Mouse (Mus musculus): ENCODE results near the gene Ate1. TPM values are rescaled to one million over a fixed set of nuclear protein-coding genes. Genes with fewer than 3 reads are reported as not detected.

The Ate1 gene
- polyA plus RNA-seq, 1 experiment from 2014 or later: 72.9 TPM

DNA sequence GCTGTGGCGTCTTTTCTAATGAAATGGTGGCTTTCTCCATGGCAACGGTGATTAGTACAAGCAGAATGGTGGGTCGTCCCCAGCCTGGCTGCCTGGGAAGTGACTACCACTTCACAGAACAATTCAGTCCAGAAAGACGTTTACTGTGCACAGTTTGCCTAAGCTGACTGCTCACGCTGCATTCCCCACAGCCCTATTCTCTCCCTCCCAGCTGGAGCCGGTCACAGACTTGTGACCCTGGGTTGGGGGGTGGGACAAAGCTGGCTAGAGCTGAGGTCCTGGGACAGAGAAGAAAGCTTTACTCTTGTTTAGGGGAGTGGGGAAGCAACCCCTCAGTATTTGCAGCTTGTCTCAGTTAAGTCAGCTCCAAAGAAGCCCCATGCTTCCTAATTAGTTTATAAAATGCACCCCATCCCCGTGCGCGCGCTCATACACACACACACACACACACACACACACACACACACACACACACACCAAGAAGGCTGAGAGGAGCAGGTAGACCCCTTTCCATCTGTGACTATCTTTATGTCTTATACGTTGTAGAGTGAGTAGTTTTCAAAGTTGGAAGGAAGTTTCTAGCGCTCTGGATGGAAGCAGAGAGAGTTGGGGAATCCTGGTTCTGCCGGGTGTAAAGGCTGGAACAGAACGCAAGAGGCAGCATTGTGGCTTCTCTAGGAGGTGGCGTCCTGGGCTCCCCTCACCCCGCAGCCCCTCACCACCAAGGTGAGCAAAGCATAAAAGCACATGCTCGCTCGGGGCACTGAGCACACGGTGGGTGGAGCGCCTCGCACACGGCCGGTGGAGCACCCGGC, 151.1 kb downstream of the Ate1 start:
- H3K4me1 ChIP-seq (ENCODE audit: insufficient read depth): no peaks in the 10 kb centered on the region
- H3K27ac ChIP-seq (ENCODE audit: low read depth): no peak overlapping the region
- 40% methylated on average over 24 of the region's 24 CpGs for WGBS
- no peaks in the 10 kb centered on the region for H3K36me3 ChIP-seq (ENCODE audit: insufficient read depth)
- H3K4me3 ChIP-seq (ENCODE audit: low read depth, low read length): no peak overlapping the region
- DNase-seq: peak; percentile 49
- peak; percentile 49 for ATAC-seq (ENCODE audit: insufficient read depth)
- no peak overlapping the region for H3K9ac ChIP-seq
- peaks cover 7% of the 10 kb centered on the region; the same call in 1 of the 2 replicates for H3K9me3 ChIP-seq (ENCODE audit: low read depth, low read length)
- no peaks in the 10 kb centered on the region for H3K27me3 ChIP-seq (ENCODE audit: insufficient read depth, low read length)
- TF ChIP-seq CTCF (IDR thresholded peaks at IDR 0.05; ENCODE audit: low read depth): 0 out of 2 replicates have a peak, but pooled peaks have one; percentile 20
- 0 out of 2 replicates have a peak overlapping the region, but pooled peaks have one; percentile 15 for H3K4me2 ChIP-seq

DNA sequence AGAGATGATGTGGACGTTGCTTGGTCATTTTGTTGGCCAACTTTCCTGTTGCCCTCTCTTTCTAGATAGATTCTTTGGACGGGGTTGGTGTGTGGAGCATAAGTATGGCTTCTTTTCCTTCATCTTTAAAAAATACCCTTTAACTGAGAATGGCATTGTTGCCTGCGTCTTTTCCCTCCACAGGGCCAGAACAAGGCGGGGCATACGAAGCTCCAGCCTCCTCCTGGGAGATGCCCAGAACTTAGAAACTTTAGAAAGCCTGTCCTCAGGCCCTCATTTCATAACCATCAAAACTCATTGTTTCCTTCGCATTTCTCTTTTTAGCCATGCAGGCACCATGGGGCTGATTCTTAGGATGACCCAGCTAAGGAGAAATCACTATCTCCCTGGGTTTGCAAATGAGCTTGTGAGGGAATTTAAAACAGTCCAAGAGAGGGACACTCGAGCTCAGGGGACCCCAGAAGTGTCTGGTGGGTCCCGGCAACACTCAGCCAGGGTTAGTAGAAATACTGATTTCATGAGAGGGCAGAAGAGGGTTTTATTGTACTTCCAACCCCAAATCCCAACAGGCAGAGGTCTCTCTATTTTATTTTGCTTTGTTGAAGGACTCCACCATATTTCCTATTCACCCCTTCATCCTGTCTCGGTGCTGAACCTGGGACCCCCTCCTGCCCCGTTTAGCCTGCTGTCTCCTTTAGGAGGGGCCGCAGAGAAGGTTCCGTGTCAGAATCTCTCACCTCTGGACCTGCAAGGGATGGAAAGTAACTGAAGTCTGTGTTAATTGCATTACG, 151.9 kb downstream of the Ate1 start:
- Histone ChIP-seq H3K27ac (ENCODE audit: low read depth) (no peak overlapping the region), H3K9me3 (ENCODE audit: low read depth, low read length) (peaks cover 7% of the 10 kb centered on the region; the same call in 1 of the 2 replicates), H3K4me1 (ENCODE audit: insufficient read depth) (no peaks in the 10 kb centered on the region), H3K27me3 (ENCODE audit: insufficient read depth, low read length) (no peaks in the 10 kb centered on the region), H3K4me2 (0 out of 2 replicates have a peak overlapping the region, but pooled peaks have one; percentile 0), H3K9ac (no peak overlapping the region), H3K4me3 (ENCODE audit: low read depth, low read length) (no peak overlapping the region), H3K36me3 (ENCODE audit: insufficient read depth) (no peaks in the 10 kb centered on the region)
- no peak for TF ChIP-seq CTCF (IDR thresholded peaks at IDR 0.05; ENCODE audit: low read depth)
- no peak for ATAC-seq (ENCODE audit: insufficient read depth)
- no peak for DNase-seq
- 53% methylated on average over 13 of the region's 13 CpGs for WGBS

DNA sequence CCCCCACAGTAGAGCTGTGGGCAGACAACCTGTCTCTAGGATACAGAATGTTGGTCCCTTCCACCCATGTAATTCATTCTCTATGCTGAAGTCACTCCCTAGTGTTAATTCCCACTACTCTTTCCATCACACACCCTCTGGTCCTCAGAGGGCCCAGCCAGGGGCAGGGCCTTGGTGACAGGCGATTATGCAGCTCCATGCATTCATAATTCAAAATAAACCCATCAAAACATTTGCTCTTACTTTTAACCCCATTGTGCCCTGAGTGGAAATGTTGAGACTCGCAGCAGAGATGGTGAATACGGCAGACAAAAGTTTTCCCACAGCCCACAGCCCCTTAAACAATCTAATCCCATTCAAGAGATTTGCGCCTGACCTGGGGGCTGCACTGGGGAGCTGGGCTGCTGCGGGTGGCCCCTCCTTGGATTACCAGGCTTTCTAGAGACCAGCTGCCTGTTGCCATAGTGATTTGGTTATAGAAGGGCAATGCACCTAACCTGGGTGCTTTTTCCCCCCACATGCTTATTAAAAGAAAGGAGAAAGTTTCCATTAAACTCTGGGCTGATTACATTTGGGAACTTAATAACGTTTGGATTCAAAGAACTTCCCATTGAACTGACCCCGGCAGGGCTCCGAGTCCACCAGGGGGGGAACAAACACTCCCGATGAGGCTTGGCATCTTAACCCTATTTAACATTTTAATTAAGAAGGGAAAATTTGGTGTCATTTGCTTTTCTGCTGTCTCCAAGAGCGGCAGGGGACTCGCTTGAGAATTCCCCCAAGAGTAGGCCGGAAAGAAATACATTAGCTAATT, 152.7 kb downstream of the Ate1 start:
- Histone ChIP-seq H3K4me2 (no peak overlapping the region), H3K4me1 (ENCODE audit: insufficient read depth) (no peaks in the 10 kb centered on the region), H3K27me3 (ENCODE audit: insufficient read depth, low read length) (no peaks in the 10 kb centered on the region), H3K27ac (ENCODE audit: low read depth) (no peak overlapping the region), H3K36me3 (ENCODE audit: insufficient read depth) (no peaks in the 10 kb centered on the region), H3K9me3 (ENCODE audit: low read depth, low read length) (peaks cover 7% of the 10 kb centered on the region; the same call in 1 of the 2 replicates), H3K9ac (no peak overlapping the region), H3K4me3 (ENCODE audit: low read depth, low read length) (no peak overlapping the region)
- no peak for DNase-seq
- 52% methylated on average over 12 of the region's 12 CpGs for WGBS
- no peak for ATAC-seq (ENCODE audit: insufficient read depth)
- no peak for TF ChIP-seq CTCF (IDR thresholded peaks at IDR 0.05; ENCODE audit: low read depth)

DNA sequence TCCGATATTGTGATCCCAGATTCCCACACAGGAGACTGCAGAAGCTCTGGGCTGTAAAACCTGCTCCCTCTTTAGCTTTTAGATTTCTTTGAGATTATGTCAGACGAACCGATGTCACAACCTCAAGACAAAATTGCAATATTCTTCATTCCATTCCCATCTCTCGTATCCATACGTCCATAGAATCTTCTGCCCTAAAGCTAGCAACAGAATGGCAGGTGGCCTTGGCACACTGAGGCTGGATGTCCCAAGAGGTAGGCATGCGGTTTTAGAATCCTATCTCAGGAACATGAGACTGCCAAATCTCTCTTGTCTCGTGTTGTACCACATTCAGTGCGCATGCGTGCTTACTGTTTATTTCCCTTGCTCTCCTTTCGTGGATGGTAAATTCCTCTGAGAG, 154.5 kb downstream of the Ate1 start:
- TF ChIP-seq CTCF (IDR thresholded peaks at IDR 0.05; ENCODE audit: low read depth): no peak
- Histone ChIP-seq H3K4me2 (no peak overlapping the region), H3K27me3 (ENCODE audit: insufficient read depth, low read length) (no peaks in the 10 kb centered on the region), H3K4me1 (ENCODE audit: insufficient read depth) (no peaks in the 10 kb centered on the region), H3K36me3 (ENCODE audit: insufficient read depth) (no peaks in the 10 kb centered on the region), H3K9me3 (ENCODE audit: low read depth, low read length) (peaks cover 7% of the 10 kb centered on the region; the same call in 1 of the 2 replicates), H3K27ac (ENCODE audit: low read depth) (no peak overlapping the region), H3K9ac (no peak overlapping the region), H3K4me3 (ENCODE audit: low read depth, low read length) (no peak overlapping the region)
- ATAC-seq (ENCODE audit: insufficient read depth) (no peak), DNase-seq (no peak)
- WGBS: 94% methylated on average over 10 of the region's 10 CpGs

Other genes with a start within 250 kb of the Ate1 start
- 185 and 192 TPM in 2 replicates for gene Nsmce4a, start 52.7 kb upstream of the Ate1 start, polyA plus RNA-seq (2014; fragmentation: Nextera tagmentation; extraction: Ambion mirVana)
- gene Tacc2, start 57.1 kb upstream of the Ate1 start, polyA plus RNA-seq (2014; fragmentation: Nextera tagmentation; extraction: Ambion mirVana): 32.6 and 33.8 TPM in 2 replicates

Measured in lung, embryonic 14.5 days (tissue).